Mouse (Mus musculus) cerebellum, adult 2 months (tissue): ENCODE measurements around the gene Trim3.

Source experiments
- CTCF ChIP-seq: fragments of 200-500 bp; IDR thresholded peaks from 2 replicates; pipeline ENCODE4 v1.5.1; 2011; ENCODE audit warnings: low read depth, mild to moderate bottlenecking, control low read depth, low read length, moderate library complexity, borderline replicate concordance; ENCODE audit not compliant: insufficient read depth
- POLR2A ChIP-seq: fragments of 200-500 bp; IDR thresholded peaks from 2 replicates; pipeline ENCODE4 v1.6.1; 2011; ENCODE audit warnings: low read length, control low read depth, borderline replicate concordance; ENCODE audit not compliant: insufficient read depth

DNA sequence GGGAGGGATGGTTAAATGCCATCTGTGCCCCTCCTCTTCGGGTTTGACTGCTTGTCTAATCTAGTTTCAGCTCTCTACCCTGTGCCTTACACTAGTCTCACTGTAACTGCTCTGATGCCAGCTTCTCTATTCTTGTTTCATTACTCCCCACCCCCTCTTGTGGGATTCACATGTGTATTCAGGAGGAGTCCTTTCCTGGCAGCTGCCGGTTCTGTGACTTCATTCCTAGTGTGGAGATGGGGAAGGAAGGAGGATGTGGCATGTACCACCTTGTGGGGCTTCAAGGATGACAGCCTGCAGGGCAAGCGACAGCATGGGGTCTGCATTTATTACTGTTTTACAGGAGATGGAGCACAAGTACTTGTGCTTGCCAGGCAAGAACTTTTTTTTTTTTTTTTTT, 8.6 kb upstream of the Trim3 start:
- TF ChIP-seq POLR2A (no peak), CTCF (no peak)
